Mouse (Mus musculus): Measurements from ENCODE around the gene 3110082J24Rik. TPM values are rescaled to one million over a fixed set of nuclear protein-coding genes. Genes with fewer than 3 reads are reported as not detected.

3110082J24Rik gene
- not detected for total RNA-seq (2021)
- long read RNA-seq, experiment 1, result 0 reads
- long read RNA-seq, experiment 2, result 0 reads

GRCm38 (mm10) chr5:30105668-30106300 lies at the start of gene 3110082J24Rik:
3110082J24Rik (minus strand) TSS chr5:30106086.
- intact Hi-C loops (cut with DNase I), result loop anchor here (10.0 kb wide), 1 partner anchor 711 kb away; no protein-coding TSS in a partner anchor

GRCm38 (mm10) chr5:30155395-30155792 lies 49.5 kb upstream of the 3110082J24Rik start:
- no peak for DNase-seq
- intact Hi-C loops (cut with DNase I), result no loop called here

More at GRCm38 (mm10) chr5:30105668-30106300, at the start of gene 3110082J24Rik:
- no peak for DNase-seq

GRCm38 (mm10) chr5:30154474-30155394 lies 48.8 kb upstream of the 3110082J24Rik start, which contains the start of the genes Hadha and Hadhb:
Hadha (minus strand) TSS chr5:30155162.
Hadhb (plus strand) TSS chr5:30155248.
- peak; percentile 95 to 96 for DNase-seq
- intact Hi-C loops (cut with DNase I), result no loop called here

- intact Hi-C loops (cut with DNase I), result no loop called here
- peak in 1 of 2 experiments; percentile 38 for DNase-seq
Measured at GRCm38 (mm10) chr5:30154013-30154412, 48.1 kb upstream of the 3110082J24Rik start.

- DNase-seq, result no peak
- intact Hi-C loops (cut with DNase I), result no loop called here
Measured at GRCm38 (mm10) chr5:30153222-30153621, 47.3 kb upstream of the 3110082J24Rik start.

- no peak for DNase-seq
- intact Hi-C loops (cut with DNase I), result no loop called here
Measured at GRCm38 (mm10) chr5:30152413-30152812, 46.5 kb upstream of the 3110082J24Rik start.

GRCm38 (mm10) chr5:30152007-30152406 lies 46.1 kb upstream of the 3110082J24Rik start:
- intact Hi-C loops (cut with DNase I), result no loop called here
- peak in 1 of 2 experiments; percentile 56 for DNase-seq

- intact Hi-C loops (cut with DNase I), result no loop called here
- DNase-seq, result no peak
Measured at GRCm38 (mm10) chr5:30148133-30148920, 42.4 kb upstream of the 3110082J24Rik start.

GRCm38 (mm10) chr5:30146526-30146925 lies 40.6 kb upstream of the 3110082J24Rik start:
- no peak for DNase-seq
- intact Hi-C loops (cut with DNase I), result no loop called here

- intact Hi-C loops (cut with DNase I), result no loop called here
- DNase-seq, result no peak
Measured at GRCm38 (mm10) chr5:30138193-30138592, 32.3 kb upstream of the 3110082J24Rik start.

GRCm38 (mm10) chr5:30137271-30137670 lies 31.4 kb upstream of the 3110082J24Rik start:
- intact Hi-C loops (cut with DNase I), result no loop called here
- DNase-seq, result no peak

GRCm38 (mm10) chr5:30135711-30136231 lies 29.9 kb upstream of the 3110082J24Rik start:
- DNase-seq, result no peak
- intact Hi-C loops (cut with DNase I), result no loop called here

- intact Hi-C loops (cut with DNase I), result no loop called here
Measured at GRCm38 (mm10) chr5:30132173-30132572, 26.3 kb upstream of the 3110082J24Rik start.

GRCm38 (mm10) chr5:30131246-30131645 lies 25.4 kb upstream of the 3110082J24Rik start:
- no peak for DNase-seq
- intact Hi-C loops (cut with DNase I), result no loop called here

More at GRCm38 (mm10) chr5:30132173-30132572, 26.3 kb upstream of the 3110082J24Rik start:
- DNase-seq, result no peak

- intact Hi-C loops (cut with DNase I), result loop anchor here (5.0 kb wide), 1 partner anchor 64 kb away; no protein-coding TSS in a partner anchor
- no peak for DNase-seq
Measured at GRCm38 (mm10) chr5:30128680-30129079, 22.8 kb upstream of the 3110082J24Rik start.

GRCm38 (mm10) chr5:30127921-30128597 lies 22.2 kb upstream of the 3110082J24Rik start:
- intact Hi-C loops (cut with DNase I), result loop anchor here (5.0 kb wide), 1 partner anchor 64 kb away; no protein-coding TSS in a partner anchor
- DNase-seq, result no peak

- intact Hi-C loops (cut with DNase I), result loop anchor here (5.0 kb wide), 1 partner anchor 66 kb away; no protein-coding TSS in a partner anchor
- no peak for DNase-seq
Measured at GRCm38 (mm10) chr5:30126756-30127155, 20.9 kb upstream of the 3110082J24Rik start.

GRCm38 (mm10) chr5:30125587-30125986 lies 19.7 kb upstream of the 3110082J24Rik start:
- intact Hi-C loops (cut with DNase I), result loop anchor here (5.0 kb wide), 1 partner anchor 67 kb away; no protein-coding TSS in a partner anchor
- DNase-seq, result peak in 1 of 2 experiments; percentile 53

GRCm38 (mm10) chr5:30122481-30122880 lies 16.6 kb upstream of the 3110082J24Rik start:
- no peak for DNase-seq
- intact Hi-C loops (cut with DNase I), result no loop called here

All from heart, postnatal 14 days (tissue).